Mouse (Mus musculus): ENCODE measurements around the gene Zfp13.
A peak's percentile ranks its signal among the peaks of the same experiment; 100 is the strongest.
"Not testable (repeated sequence)": the region's sequence is repeated elsewhere in the genome, so short reads cannot be mapped to it uniquely, and the experiment has no call there.

Zfp13 gene

GRCm38 (mm10) chr17:23598582-23599552, at the start of gene Zfp13:
Gene Zfp13, minus strand, starts transcription at chr17:23599487.
- peak; percentile 97 for DNase-seq (ENCODE audit: low read depth, low spot score)

- DNase-seq (ENCODE audit: low read depth, low spot score): no peak
Measured at GRCm38 (mm10) chr17:23645894-23646293, 46.6 kb upstream of the Zfp13 start.

- no peak for DNase-seq (ENCODE audit: low read depth, low spot score)
Measured at GRCm38 (mm10) chr17:23644613-23645495, 45.6 kb upstream of the Zfp13 start, which contains the start of gene Mmp25. Gene Mmp25, minus strand, starts transcription at chr17:23645277.

GRCm38 (mm10) chr17:23631241-23631640, 32.0 kb upstream of the Zfp13 start:
- DNase-seq (ENCODE audit: low read depth, low spot score): no peak

GRCm38 (mm10) chr17:23630195-23631020, 31.1 kb upstream of the Zfp13 start:
- DNase-seq (ENCODE audit: low read depth, low spot score): peak; percentile 83

GRCm38 (mm10) chr17:23627813-23628212, 28.5 kb upstream of the Zfp13 start:
- DNase-seq (ENCODE audit: low read depth, low spot score): no peak

GRCm38 (mm10) chr17:23620351-23620750, 21.1 kb upstream of the Zfp13 start:
- no peak for DNase-seq (ENCODE audit: low read depth, low spot score)

GRCm38 (mm10) chr17:23617087-23617486, 17.8 kb upstream of the Zfp13 start:
- no peak for DNase-seq (ENCODE audit: low read depth, low spot score)

GRCm38 (mm10) chr17:23610361-23610800, 11.1 kb upstream of the Zfp13 start:
- DNase-seq (ENCODE audit: low read depth, low spot score): peak; percentile 57

GRCm38 (mm10) chr17:23609612-23610011, 10.3 kb upstream of the Zfp13 start:
- DNase-seq (ENCODE audit: low read depth, low spot score): no peak

- no peak for DNase-seq (ENCODE audit: low read depth, low spot score)
Measured at GRCm38 (mm10) chr17:23605220-23605619, 5.9 kb upstream of the Zfp13 start.

- no peak for DNase-seq (ENCODE audit: low read depth, low spot score)
Measured at GRCm38 (mm10) chr17:23604394-23604793, 5.1 kb upstream of the Zfp13 start.

- DNase-seq (ENCODE audit: low read depth, low spot score): peak; percentile 70
Measured at GRCm38 (mm10) chr17:23603542-23603941, 4.3 kb upstream of the Zfp13 start.

- DNase-seq (ENCODE audit: low read depth, low spot score): no peak
Measured at GRCm38 (mm10) chr17:23603077-23603476, 3.8 kb upstream of the Zfp13 start.

- DNase-seq (ENCODE audit: low read depth, low spot score): no peak
Measured at GRCm38 (mm10) chr17:23601836-23602585, 2.7 kb upstream of the Zfp13 start.

GRCm38 (mm10) chr17:23600641-23601622, 1.6 kb upstream of the Zfp13 start, which contains the start of gene Zscan10:
Gene Zscan10, plus strand, starts transcription at chr17:23600856.
- no peak for DNase-seq (ENCODE audit: low read depth, low spot score)

- DNase-seq (ENCODE audit: low read depth, low spot score): no peak
Measured at GRCm38 (mm10) chr17:23599605-23600063, 347 bp upstream of the Zfp13 start.

- not testable (repeated sequence) for DNase-seq (ENCODE audit: low read depth, low spot score)
Measured at GRCm38 (mm10) chr17:23595139-23595538, 4.1 kb downstream of the Zfp13 start.

GRCm38 (mm10) chr17:23592926-23593300, 6.4 kb downstream of the Zfp13 start:
- no peak for DNase-seq (ENCODE audit: low read depth, low spot score)
